Mouse (Mus musculus) frontal cortex, adult (tissue): ENCODE measurements around the gene Fbxo24.

Experiments used
- ATAC-seq: cut with Nextera tagmentation; 2 replicates; pipeline ENCODE4 v1.9.2; 2017; ENCODE audit warnings: mild to moderate bottlenecking, moderate library complexity, mixed read lengths; ENCODE audit not compliant: low TSS enrichment

Gene Fbxo24

DNA sequence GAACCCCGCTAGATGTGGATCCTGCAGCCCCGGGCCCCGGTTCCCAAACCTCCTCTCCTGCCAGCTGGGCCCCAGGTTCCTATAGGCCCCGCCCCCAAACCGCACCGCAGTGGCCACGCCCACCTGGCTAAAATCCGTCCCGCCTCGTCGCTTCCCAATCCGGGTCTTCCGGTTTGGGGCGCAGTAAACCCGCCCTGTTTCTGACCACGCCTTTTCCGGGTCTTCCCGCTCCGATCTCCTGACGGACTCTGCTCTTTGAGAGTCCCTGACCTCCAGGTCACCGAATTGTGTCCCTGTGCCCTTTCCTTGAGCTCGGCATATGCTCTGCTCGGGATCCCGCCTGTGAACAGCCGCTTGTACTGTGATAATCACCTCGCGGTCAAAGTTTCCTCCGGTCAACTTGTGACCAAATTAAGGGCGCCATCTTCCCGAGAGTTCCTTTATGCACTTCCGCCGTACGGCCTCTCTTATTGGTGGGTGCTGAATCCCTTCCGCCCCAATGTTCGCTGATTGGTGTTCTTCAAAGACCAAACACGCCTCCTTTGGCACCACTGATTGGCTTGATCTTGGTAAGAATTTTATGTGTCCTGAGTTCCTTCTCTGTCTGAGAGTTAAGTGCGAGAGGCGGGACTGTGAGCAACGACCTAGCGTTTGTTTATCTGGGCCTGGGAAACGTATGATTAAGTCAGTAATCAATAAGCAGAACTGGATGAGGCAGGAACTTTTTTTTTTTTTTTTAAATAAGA lies 28.0 kb downstream of the Fbxo24 start, which contains the start of gene Mospd3:
Gene Mospd3, minus strand, starts transcription at position 440 of the 746 bp plus-strand sequence.
- ATAC-seq: peak; percentile 98

DNA sequence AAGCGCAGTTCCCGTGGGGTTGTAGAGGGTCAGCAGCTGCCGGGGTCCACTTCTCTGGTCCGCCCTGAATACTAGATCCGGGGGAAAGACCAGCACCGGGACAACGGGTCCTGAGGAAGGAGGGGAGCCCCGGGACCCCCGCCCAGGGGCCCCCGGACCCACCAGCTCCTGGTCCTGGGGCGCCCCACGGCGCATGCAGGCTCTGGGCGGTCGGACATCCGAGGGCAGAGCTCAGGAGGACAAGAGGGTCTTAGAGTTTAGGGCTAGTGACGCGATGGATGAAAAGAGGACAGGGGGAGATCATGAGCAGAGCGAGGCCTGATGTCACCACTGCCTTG lies 28.6 kb downstream of the Fbxo24 start:
- no peak; the same call in 1 of the 2 replicates for ATAC-seq

DNA sequence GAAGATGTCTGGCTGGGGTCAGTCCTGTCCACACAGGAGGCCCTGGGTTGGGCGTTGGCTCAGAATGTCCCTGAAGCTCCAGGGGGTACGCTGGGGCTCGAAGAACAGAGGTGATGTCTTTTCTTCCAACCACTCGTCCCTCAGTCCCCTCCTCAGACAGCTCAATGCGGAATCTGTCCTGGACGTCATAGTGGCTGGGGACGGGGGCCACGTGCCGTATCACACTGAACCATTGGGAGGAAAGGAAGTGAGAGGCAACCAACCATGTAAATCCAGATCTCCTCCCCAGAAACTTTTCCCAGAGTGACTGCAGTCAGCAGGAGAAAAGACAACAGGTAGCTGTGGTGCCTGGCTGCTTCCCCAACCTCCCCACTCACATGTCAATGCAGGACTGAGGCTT lies 29.2 kb downstream of the Fbxo24 start:
- ATAC-seq: no peak

DNA sequence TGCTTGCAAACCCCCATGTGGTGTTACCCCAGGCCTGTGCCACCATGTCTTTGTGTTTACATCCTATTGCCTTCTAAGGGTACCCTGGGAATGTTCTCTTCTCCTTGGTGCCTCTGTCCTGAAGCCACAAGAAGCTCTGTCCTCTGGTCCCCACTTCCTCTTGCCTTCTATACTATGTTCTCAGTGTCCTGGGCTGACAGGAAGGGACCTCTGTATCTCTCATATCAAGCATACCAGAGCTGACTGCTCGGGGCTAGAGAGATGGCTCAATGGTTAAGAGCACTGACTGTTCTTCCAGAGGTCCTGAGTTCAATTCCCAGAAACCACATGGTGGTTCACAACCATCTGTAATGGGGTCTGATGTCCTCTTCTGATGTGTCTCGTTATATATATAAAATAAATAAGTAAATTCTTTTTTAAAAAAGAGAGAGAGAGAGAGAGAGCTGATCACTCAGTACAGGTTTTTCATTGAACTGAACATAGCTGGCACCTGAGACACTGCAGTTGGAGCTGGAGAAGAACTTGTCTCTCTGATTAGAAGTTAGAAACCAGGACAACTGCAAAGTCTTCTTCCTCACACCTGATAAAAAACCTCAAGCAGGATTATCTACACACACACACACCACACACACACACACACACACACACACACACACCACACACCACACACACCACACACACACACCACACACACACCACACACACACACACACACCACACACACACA lies 30.5 kb downstream of the Fbxo24 start:
- ATAC-seq: no peak

DNA sequence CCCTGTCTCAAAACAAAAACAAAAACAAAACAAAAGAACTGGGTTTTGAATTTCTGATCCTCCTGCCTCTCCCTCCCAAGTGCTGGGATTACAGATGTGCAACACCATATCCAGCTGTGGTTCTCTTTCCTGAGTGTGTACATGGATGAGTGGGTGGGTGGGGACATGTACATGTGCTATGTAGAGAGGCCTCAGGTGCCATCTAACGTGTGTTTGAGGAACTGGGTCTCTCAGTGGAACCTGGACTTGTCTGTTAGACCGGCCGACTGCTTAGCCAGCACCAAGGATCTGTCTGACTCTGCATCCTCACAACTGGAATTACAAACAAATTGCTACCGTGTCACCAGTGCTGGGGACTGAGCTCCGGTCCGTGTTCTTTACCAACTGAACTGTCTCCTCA lies 31.2 kb downstream of the Fbxo24 start:
- no peak for ATAC-seq

DNA sequence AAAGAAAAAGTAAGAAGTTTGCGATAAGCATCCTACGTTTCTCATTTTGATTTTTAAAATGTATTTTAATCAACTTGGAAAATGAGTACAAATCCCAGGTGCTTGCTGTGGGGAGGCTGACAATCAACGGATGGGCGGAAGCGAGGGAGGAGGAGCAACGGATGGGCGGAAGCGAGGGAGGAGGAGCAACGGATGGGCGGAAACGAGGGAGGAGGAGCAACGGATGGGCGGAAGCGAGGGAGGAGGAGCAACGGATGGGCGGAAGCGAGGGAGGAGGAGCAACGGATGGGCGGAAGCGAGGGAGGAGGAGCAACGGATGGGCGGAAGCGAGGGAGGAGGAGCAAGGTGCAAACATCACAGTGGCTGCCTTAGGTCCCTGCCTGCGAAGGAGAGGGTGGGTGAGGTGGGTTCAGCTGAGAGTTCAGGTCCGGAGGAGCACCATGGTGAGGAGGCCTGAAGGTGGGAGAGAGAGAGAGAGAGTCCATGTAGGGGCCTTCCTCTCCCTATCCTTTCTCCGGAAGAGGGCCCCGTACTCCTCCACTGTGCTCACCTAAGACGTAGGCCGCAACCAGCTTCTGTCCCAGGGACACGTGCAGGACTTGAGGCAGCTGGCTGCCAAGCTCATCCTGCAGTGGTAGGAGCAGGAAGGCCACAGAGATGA lies 32.1 kb downstream of the Fbxo24 start:
- ATAC-seq: no peak

DNA sequence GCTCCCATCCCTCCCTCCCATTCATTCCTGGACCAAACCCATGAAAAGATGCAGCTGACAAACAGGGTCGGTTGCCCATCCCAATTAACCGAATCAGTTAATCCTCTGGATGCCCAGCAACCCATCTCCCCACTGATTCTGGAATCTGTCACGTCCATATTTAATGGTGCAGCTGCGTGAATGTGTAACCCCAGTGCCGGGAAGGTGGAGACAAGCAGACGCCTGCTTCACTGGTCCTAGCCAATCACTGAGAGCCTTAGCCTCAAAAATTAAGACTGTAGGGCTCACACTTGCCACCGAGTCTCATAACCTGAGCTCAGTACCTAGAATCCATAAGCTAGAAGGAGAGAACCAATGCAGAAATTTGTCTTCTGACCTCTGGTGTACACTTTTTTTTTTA lies 32.9 kb downstream of the Fbxo24 start:
- no peak for ATAC-seq

DNA sequence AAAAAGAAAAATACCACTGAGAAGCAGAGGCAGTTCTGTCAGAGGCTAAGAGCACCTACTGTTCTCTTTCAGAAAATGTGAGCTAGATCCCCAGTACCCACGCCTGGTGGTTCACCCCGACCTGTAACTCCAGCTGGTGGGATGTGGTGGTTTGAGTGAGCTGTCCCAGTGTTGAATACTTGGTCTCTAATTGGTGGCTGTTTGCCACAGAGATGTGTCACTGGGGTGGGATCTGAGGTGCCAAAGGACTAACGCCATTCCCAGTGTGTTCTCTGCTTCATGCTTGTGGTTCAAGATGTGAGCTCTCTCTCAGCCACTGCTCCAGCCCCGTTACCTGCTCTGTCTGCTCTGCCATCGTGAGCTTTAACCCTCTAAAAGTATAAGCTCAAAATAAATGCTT lies 38.3 kb downstream of the Fbxo24 start:
- ATAC-seq: no peak

DNA sequence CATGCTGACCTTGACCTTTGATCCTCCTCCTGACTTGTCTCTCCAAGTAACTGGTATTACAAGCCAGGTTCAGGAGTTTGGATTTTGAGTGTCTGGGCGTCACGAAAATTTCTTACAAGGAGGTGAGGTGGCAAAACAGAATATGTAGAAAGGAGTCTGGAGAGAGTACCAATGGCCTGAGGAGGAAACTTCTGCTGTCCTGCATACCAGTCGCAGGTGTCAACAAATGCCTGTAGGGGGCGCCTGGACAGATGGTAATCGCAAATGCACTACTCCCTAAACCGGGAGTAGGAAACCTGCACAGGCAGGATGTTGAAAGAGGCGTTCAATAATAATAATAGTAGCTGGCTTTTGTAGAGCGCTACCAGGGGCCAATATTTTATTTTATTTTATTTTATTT lies 43.8 kb downstream of the Fbxo24 start:
- peak; percentile 55; the same call in 1 of the 2 replicates for ATAC-seq

DNA sequence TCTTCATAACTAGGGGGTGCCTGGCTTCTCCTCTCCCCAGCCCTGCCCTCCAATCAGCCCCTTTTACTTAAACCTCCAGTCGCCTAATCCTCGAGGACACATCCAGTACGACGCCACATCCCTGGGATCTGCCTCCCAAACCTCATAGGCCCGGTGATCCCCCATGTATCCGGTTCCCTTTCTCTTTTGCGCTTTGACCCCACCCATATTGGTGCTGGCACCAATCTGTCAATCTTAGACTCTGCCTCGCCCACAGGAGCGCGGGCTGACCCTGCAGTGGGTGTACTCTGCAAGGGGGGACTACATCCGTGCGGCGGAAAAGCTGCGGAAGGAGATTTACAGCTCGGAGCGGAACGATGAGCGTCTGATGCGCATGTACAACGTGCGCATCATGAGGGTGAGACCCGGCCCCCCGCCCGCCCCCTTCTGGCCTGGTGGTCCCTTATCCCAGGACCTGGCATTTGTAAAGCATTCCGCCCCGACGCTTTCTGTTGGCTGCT lies 45.1 kb downstream of the Fbxo24 start:
- ATAC-seq: peak; percentile 59; the same call in 1 of the 2 replicates

DNA sequence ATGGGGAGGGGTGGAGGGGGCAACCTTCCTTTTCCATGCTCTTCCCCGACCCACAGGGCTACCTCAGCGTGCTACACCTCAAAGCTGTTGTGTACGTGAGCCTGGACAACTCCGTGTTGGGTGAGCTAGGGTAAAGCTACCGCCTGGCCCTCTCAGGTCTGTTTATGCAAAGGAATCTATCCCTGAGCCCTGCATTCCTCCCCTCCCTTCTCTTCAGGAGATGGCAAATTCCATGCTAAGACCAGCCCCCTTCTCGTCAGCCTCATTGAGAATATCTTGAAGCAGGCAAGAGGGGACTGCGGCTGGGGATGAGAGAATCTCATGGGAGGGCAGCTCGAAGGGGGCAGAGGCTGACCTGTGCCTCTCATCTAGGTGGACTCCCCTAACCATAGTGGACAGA lies 46.1 kb downstream of the Fbxo24 start:
- ATAC-seq: no peak

DNA sequence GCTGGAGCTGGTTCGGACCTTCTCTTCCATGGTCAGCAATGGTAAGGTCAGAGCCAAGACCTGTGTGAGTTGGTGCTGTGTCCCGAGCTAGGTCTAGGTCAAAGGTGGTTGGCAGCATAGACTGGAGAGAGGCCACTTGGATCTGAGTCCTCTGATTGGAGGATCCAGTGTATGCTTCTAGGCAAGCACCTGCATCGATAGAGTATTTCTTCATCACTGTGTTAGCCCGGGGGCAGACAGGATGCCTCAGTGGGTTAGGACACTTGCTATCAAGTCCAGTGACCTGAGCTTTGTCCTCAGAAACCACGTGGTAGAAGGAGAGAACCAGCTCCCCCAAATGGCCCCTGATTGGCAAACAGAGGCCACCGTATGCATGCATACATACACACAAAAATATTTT lies 48.6 kb downstream of the Fbxo24 start:
- ATAC-seq: no peak

DNA sequence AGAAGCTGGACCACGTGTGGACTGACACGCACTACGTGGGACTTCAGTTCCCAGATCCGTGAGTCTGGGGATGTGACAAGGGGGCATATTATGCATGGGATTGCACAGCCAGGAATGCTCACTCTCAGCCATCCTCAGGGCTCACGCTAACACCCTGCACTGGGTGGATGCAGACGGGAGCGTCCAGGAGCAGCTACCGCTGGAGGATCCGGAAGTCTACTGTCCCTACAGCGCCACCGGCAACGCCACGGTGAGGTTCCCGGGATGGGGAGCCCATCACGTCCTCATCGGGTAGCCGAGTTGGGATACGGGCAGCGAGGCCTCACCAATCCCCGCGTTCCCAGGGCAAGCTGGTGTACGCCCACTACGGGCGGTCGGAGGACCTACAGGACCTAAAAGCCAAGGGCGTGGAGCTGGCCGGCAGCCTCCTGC lies 54.3 kb downstream of the Fbxo24 start:
- peak; percentile 90 for ATAC-seq

DNA sequence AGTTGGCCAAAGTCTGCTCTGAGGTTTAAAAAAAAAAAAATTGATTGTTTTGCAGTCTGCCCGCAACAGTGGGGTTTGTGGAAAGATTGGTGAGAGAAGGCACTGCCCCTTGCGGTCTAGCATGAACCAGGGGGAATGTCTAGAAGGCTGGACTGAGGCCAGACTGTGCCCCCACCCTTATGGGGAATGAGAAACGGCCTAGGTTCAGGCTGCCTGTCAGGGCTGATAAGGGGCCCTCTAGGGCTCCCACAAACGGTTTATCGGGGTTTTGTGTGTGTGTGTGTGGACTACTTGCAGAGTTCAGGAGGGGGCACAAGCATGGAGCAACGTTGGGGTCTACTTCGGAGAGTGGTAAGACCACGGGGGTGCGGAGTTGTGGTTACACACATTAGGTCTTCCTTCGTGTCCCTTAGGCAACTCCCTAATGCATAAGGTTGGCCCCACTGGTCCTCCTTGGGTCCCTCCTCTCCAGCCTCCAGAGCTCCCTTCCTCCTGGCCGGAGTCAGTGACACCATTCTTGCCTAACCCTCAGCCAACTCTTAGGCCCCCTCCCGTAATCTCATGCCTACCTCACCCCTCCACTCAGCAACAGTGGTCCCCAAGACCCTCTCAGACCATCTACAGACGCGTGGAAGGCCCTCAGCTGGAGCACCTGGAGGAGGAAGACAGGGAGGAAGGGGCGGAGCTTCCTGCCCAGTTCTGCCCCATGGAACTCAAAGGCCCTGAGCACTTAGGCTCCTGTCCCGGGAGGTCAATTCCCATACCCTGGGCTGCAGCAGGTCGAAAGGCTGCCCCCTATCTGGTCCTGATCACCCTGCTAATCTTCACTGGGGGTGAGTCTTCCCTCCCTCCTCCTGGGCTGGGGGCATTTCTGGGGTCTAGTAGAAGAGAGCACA lies 57.9 kb downstream of the Fbxo24 start:
- no peak for ATAC-seq

DNA sequence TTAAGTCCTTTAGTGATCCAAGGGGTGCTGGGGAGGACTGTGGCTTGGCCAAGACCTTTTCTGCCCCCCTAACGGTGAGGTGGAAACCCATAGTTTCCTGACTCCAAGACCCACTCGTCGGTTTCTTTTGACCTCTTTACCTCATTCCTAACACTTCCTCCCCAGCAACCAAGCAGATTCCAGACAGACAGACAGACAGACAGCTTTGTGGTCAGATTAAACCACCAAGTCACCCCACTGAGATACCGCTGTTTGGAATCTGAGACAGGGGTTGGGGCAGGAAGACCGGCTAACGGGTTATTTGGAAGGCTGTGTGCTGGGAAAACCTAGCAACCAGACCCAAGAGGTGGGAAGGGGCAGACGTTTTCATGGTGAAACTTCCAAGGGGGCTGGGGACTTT lies 58.6 kb downstream of the Fbxo24 start:
- no peak for ATAC-seq

DNA sequence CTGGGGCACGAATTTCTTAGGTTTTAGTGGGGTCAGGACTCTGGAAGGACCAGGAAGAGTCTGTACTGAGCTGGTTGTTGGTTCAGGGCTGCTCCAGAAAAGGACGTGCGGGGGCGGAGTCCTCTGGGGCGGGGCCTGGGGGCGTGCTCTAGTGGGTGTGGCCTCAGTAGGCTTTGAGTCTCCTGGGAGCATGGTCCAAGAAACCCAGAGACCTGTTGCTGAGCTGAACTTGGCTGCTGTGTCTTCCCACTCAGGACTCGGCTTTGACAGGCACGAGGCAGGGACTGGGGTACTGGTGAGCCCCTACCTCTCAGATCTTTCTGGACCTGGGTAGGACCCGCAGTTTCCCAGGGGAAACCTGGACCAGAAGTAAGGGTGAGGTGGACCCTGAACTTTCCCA lies 59.1 kb downstream of the Fbxo24 start, which contains the start of gene Tfr2:
Gene Tfr2, plus strand, starts transcription at position 176 of the 400 bp plus-strand sequence.
- ATAC-seq: no peak

DNA sequence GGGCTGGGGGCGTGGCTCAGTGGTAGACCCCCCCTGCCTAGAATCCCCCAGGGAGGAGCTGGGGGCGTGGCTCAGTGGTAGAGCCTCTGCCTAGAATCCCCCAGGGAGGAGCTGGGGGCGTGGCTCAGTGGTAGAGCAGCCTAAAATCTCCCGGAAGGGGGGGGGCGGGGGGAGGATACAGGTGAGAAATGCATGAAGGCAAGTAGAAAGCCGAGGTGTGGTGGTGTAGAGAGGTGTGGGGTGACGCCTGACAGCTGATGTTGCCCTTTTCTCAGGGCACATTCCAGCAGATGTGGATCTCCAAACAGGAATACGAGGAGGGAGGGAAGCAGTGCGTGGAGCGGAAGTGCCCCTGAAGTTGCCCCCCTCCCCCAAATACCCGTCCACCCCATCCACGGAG lies 59.8 kb downstream of the Fbxo24 start:
- no peak for ATAC-seq

DNA sequence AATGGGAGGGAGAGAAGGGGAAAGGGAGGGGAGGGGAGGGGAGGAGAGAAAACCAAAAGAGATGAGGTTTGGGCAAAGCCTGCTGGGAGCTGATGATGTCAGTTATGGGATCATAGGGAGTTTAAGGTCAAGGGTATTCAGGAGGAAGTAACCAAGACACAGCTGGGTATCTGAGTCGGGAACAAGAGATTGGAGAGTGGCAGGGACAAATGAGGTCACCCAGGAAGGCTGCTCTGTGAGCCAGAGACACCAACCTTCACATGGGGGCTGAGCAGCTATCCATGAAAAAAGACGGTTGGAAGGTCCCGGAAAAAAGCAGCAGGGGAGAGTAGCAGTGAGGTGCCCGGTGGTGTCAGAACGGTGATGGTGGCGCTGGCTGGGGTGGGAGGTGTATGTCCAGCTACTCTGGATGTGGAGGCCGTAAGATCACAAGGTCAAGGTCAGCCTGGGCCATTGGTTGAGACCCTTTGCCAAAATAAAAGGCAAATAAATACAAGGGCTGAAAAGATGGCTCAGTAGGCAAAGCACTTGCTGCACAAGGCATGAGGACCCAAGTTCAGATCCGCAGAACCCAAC lies 60.5 kb downstream of the Fbxo24 start:
- no peak for ATAC-seq

DNA sequence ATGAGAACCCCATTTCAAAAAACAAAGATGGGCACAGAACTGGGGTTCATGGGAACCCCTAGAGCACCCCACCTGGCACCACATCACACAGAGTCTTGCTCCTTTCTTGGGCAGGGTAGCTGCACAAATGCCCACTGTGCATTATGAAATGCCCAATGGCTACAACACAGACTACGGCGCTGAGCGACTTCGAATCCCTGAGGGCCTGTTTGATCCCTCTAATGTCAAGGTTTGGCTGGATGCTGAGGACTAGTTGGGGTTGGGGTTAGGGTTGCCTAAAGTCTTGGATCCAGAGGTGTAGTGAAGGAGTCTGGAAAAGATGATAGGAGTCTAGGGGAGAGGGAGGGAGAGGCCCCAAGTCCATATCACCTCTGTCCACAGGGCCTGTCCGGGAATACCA lies 62.4 kb downstream of the Fbxo24 start:
- no peak for ATAC-seq

DNA sequence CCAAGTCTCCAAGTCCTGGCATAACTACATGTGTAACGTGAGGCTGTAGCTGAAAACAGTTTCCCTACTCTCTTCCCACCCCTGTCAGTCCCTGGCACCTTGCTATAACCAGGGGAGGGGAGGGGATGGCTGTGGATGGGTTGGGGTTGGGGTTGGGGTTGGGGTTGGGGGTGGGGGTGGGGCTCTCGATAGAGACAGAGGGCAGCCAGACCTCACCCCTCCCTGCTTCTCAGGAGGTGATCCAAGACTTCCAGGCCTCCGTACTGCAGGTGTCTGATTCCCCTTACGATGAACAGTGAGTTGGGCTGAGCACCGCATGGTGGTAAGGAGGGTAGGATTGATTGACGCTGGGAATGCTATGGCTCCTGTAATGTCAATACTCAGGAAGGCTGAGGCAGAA lies 63.1 kb downstream of the Fbxo24 start:
- ATAC-seq: no peak

DNA sequence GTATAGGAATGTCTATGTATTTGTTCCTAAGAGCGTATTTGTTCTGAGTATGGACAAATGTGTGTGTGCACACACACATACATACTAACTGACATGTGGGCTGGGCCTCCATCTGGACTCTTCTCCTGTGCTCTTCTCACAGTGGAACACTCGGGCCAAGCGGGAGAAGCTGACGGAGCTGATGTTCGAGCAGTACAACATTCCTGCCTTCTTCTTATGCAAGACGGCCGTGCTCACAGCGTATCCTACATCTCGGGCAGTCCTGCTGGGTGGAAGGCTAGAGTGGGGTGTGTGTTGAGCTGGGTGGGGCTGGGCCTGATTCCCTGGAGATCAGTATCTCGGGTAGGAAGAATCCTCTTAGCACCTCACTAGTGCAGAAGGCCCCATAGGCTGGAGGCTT lies 65.8 kb downstream of the Fbxo24 start:
- ATAC-seq: peak; percentile 89
